Mouse (Mus musculus) E14TG2a.4 (cell line): ENCODE measurements around the gene Adgrg5.

ENCODE experiments used
- CTCF ChIP-seq: conservative IDR thresholded peaks from 2 replicates; pipeline ENCODE4 v1.5.1; 2014; ENCODE audit warnings: low read length
- NANOG ChIP-seq: IDR thresholded peaks from 2 replicates; pipeline ENCODE4 v1.6.1; 2014; ENCODE audit warnings: borderline replicate concordance, low read length, mixed read lengths

DNA sequence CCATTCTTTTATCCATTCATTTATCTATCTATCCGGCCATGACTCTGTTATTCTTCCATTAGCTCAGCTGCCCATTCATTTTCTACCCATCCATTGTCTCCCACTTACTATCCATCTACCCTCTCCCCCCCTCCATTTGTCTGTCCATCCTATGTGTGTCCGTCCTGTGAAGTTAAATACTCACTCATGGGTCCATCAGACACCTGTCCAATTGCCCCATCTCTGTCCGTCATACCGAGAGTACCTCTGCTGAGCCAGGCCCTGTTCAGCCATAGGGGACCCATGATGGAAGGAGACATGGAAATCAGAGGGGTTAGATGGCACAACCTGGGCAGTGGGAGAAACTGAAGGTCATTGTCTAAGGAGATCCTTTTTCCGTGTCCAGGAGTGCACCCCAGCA, 27.0 kb downstream of the Adgrg5 start:
- no peak for TF ChIP-seq CTCF
- no peak for TF ChIP-seq NANOG
